In the genomic region with DNA sequence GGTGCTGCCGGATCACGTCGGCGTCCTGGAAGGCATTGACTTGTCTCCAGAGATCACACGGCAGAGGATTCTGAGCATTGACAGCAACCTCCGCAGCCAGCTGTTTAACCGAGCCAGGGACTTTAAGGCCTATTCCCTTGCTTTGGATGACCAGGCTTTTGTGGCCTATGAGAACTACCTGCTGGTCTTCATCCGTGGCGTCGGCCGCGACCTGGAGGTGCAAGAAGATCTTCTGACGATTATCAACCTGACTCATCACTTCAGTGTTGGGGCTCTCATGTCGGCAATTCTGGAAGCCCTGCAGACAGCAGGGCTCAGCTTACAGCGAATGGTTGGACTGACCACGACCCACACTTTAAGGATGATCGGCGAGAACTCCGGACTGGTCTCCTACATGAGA, we compare ENCODE assay signal across 9 mouse cellular contexts. TPM values are rescaled to one million over a fixed set of nuclear protein-coding genes. Genes with fewer than 3 reads are reported as not detected.
DNase-seq lines count a peak whose midpoint lies in the region; ATAC-seq and TF ChIP-seq lines count a peak whose summit lies in the region.
"Had no signal": no experiment of that assay in that cellular context is flagged by ENCODE, and none has a peak within 500 bp of the region (broad histone marks: within the 10 kb centered on the region; RNA-seq: fewer than 3 reads in every experiment).

No protein-coding gene starts in this region.

- no peak for ATAC-seq in neural tube, embryonic 11.5 days (ENCODE audit: insufficient read depth, low FRiP score, low TSS enrichment)
- no peak for ATAC-seq in liver, embryonic 13.5 days (ENCODE audit: low read depth)
- no peak for ATAC-seq in stomach, embryonic 16.5 days (ENCODE audit: insufficient read depth, low FRiP score)

- no peaks in the 10 kb centered on the region for H3K9me3 ChIP-seq in neural tube, embryonic 11.5 days (ENCODE audit: control insufficient read depth, low read length)
- H3K9me3 ChIP-seq in liver, embryonic 13.5 days (replicated peaks): no peaks in the 10 kb centered on the region
- H3K9me3 ChIP-seq in stomach, embryonic 16.5 days (replicated peaks; ENCODE audit: control insufficient read depth, low read length): no peaks in the 10 kb centered on the region

- H3K27me3 ChIP-seq in cerebellum, adult 2 months (ENCODE audit: control insufficient read depth, insufficient read depth, low read length): no peaks in the 10 kb centered on the region
- no peaks in the 10 kb centered on the region for H3K27me3 ChIP-seq in neural tube, embryonic 11.5 days (ENCODE audit: control insufficient read depth, insufficient read depth, low read length)
- no peaks in the 10 kb centered on the region for H3K27me3 ChIP-seq in liver, embryonic 13.5 days
- H3K27me3 ChIP-seq in stomach, embryonic 16.5 days (ENCODE audit: control insufficient read depth, insufficient read depth, low read length): no peaks in the 10 kb centered on the region

- no peaks in the 10 kb centered on the region for H3K36me3 ChIP-seq in neural tube, embryonic 11.5 days (ENCODE audit: control insufficient read depth, insufficient read depth, low read length)
- peaks cover 23% of the 10 kb centered on the region for H3K36me3 ChIP-seq in liver, embryonic 13.5 days
- peaks cover 6% of the 10 kb centered on the region for H3K36me3 ChIP-seq in stomach, embryonic 16.5 days (ENCODE audit: control insufficient read depth, insufficient read depth, low read length)

- H3K27ac ChIP-seq in cerebellum, adult 2 months (ENCODE audit: insufficient read depth, low read length): peak overlapping the region; percentile 88
- peak overlapping the region; percentile 89 for H3K27ac ChIP-seq in neural tube, embryonic 11.5 days (ENCODE audit: low read depth, low read length)
- H3K27ac ChIP-seq in liver, embryonic 13.5 days: peak overlapping the region; percentile 98
- H3K27ac ChIP-seq in stomach, embryonic 16.5 days (ENCODE audit: low read length): peak overlapping the region; percentile 96

- peaks cover 9% of the 10 kb centered on the region; the same call in 1 of the 2 replicates for H3K4me1 ChIP-seq in cerebellum, adult 2 months (ENCODE audit: control insufficient read depth, insufficient read depth, low read length)
- H3K4me1 ChIP-seq in neural tube, embryonic 11.5 days (ENCODE audit: control insufficient read depth, insufficient read depth, low read length): peaks cover 24% of the 10 kb centered on the region
- H3K4me1 ChIP-seq in liver, embryonic 13.5 days (replicated peaks): peaks cover 57% of the 10 kb centered on the region
- H3K4me1 ChIP-seq in stomach, embryonic 16.5 days (ENCODE audit: control insufficient read depth, insufficient read depth, low read length): peaks cover 27% of the 10 kb centered on the region

- no peak for TF ChIP-seq CTCF in cerebellum, adult 2 months (IDR thresholded peaks at IDR 0.05; ENCODE audit: borderline replicate concordance, insufficient read depth, low read depth, low read length)

- H3K4me2 ChIP-seq in neural tube, embryonic 11.5 days (ENCODE audit: low read depth): peak overlapping the region; percentile 89
- H3K4me2 ChIP-seq in liver, embryonic 13.5 days: peak overlapping the region; percentile 77
- peak overlapping the region; percentile 74 for H3K4me2 ChIP-seq in stomach, embryonic 16.5 days (ENCODE audit: low read depth, low read length)

- 3% methylated on average over 19 of the region's 19 CpGs for WGBS in cerebellum, adult 2 months
- WGBS in neural tube, embryonic 11.5 days: 11% methylated on average over 19 of the region's 19 CpGs
- WGBS in liver, embryonic 13.5 days (ENCODE audit: insufficient replicate concordance): 10% methylated on average over 19 of the region's 19 CpGs
- 5% methylated on average over 19 of the region's 19 CpGs for WGBS in stomach, embryonic 16.5 days

- TF ChIP-seq POLR2A in cerebellum, adult 2 months (IDR thresholded peaks at IDR 0.05; ENCODE audit: borderline replicate concordance, insufficient read depth, low read length): no peak

- H3K4me3 ChIP-seq in cerebellum, adult 2 months (replicated peaks; ENCODE audit: insufficient read depth, low read depth, low read length): peak overlapping the region; percentile 91
- peak overlapping the region; percentile 85 for H3K4me3 ChIP-seq in neural tube, embryonic 11.5 days (ENCODE audit: low read depth, low read length)
- H3K4me3 ChIP-seq in liver, embryonic 13.5 days (replicated peaks): peak overlapping the region; percentile 90
- H3K4me3 ChIP-seq in stomach, embryonic 16.5 days (replicated peaks; ENCODE audit: low read length): peak overlapping the region; percentile 93

- H3K9ac ChIP-seq in neural tube, embryonic 11.5 days (ENCODE audit: low read length): peak overlapping the region; percentile 87
- peak overlapping the region; percentile 97 for H3K9ac ChIP-seq in liver, embryonic 13.5 days
- peak overlapping the region; percentile 92 for H3K9ac ChIP-seq in stomach, embryonic 16.5 days (ENCODE audit: low read length)

- DNase-seq in cerebellum, adult 2 months: no peak
- no peak for DNase-seq in cerebellum, adult 9-11 months
- peak; percentile 40 for DNase-seq in neural tube, embryonic 11.5 days (ENCODE audit: low spot score)
- no peak for DNase-seq in neural tube, embryonic 10.5 days (ENCODE audit: extremely low spot score, low spot score)
- peak; percentile 11 to 22 for DNase-seq in gastrocnemius, adult 8-10 months (ENCODE audit: low spot score in 2 of 2)
- DNase-seq in liver, embryonic 13.5 days: peak; percentile 38
- no peak for DNase-seq in adrenal gland, postnatal 25 days

RNA-seq across cellular contexts. Expression of a gene that starts 0.6 kb away (rescaled TPM):
- 52.8 and 55.6 TPM in 2 replicates for polyA plus RNA-seq in cerebellum, adult 2 months (2012; rRNA removed)
- 45.4 and 47.8 TPM in 2 replicates for polyA plus RNA-seq in neural tube, embryonic 11.5 days (2014; fragmentation: Nextera tagmentation; extraction: Ambion mirVana)
- total RNA-seq in gastrocnemius, adult 8-10 months (2022): 10 to 100 TPM; 17.2 to 23.4 (median 22.3) TPM
- polyA plus RNA-seq in liver, embryonic 13.5 days (2015; fragmentation: Nextera tagmentation; extraction: Ambion mirVana): 5.9 and 8.8 TPM in 2 replicates
- polyA plus RNA-seq in stomach, embryonic 16.5 days (2015; fragmentation: Nextera tagmentation; extraction: Ambion mirVana): 29.1 and 29.2 TPM in 2 replicates
- total RNA-seq in adrenal gland, postnatal 25 days (2021): 48.5 and 61.5 TPM in 2 replicates

RNA-seq across cellular contexts. Expression of a gene that starts 0.8 kb away (rescaled TPM):
- 36.6 and 41.3 TPM in 2 replicates for polyA plus RNA-seq in cerebellum, adult 2 months (2012; rRNA removed)
- polyA plus RNA-seq in neural tube, embryonic 11.5 days (2014; fragmentation: Nextera tagmentation; extraction: Ambion mirVana): 43.9 and 48.6 TPM in 2 replicates
- 1 to 10 TPM; 2.7 to 5.6 (median 3.8) TPM for total RNA-seq in gastrocnemius, adult 8-10 months (2022)
- polyA plus RNA-seq in liver, embryonic 13.5 days (2015; fragmentation: Nextera tagmentation; extraction: Ambion mirVana): 24.7 and 29.3 TPM in 2 replicates
- polyA plus RNA-seq in stomach, embryonic 16.5 days (2015; fragmentation: Nextera tagmentation; extraction: Ambion mirVana): 34.6 and 35.5 TPM in 2 replicates
- total RNA-seq in adrenal gland, postnatal 25 days (2021): 26.5 and 28.1 TPM in 2 replicates

RNA-seq across cellular contexts. Expression of a gene that starts 39.2 kb away (rescaled TPM):
- polyA plus RNA-seq in cerebellum, adult 2 months (2012; rRNA removed): 78.8 and 93.4 TPM in 2 replicates
- 0.16 and 0.34 TPM in 2 replicates for polyA plus RNA-seq in neural tube, embryonic 11.5 days (2014; fragmentation: Nextera tagmentation; extraction: Ambion mirVana)
- total RNA-seq in gastrocnemius, adult 8-10 months (2022): under 1 TPM; 0.03 to 0.19 (median 0.06) TPM
- polyA plus RNA-seq in liver, embryonic 13.5 days (2015; fragmentation: Nextera tagmentation; extraction: Ambion mirVana): not detected in 2 replicates
- 0.08 and 0.21 TPM in 2 replicates for polyA plus RNA-seq in stomach, embryonic 16.5 days (2015; fragmentation: Nextera tagmentation; extraction: Ambion mirVana)
- total RNA-seq in adrenal gland, postnatal 25 days (2021): 69.1 and 74.9 TPM in 2 replicates
- total RNA-seq: gastrocnemius, postnatal 36 days had no signal

Comparison
In these comparisons a context has a peak if more than half of its experiments do, and no peak if none do; other contexts are left out.
1. DNase-seq: peak in neural tube, embryonic 11.5 days (single experiment), gastrocnemius, adult 8-10 months (2 of 2) and liver, embryonic 13.5 days (single experiment); none in cerebellum, adult 2 months (0 of 2), cerebellum, adult 9-11 months (single experiment), neural tube, embryonic 10.5 days (single experiment) and adrenal gland, postnatal 25 days (single experiment).
2. RNA of a gene that starts 39.2 kb away (polyA plus RNA-seq): 78.8 to 93.4 TPM in cerebellum, adult 2 months; 0.16 to 0.34 TPM in neural tube, embryonic 11.5 days, 0.08 to 0.21 TPM in stomach, embryonic 16.5 days and not detected in liver, embryonic 13.5 days; every median in the first group is over 10 times any median in the second.
3. Peak in every context shown above with its lines, with median percentiles within 50 percentile points of each other: H3K27ac ChIP-seq, H3K4me3 ChIP-seq, H3K4me2 ChIP-seq and H3K9ac ChIP-seq.